Mouse (Mus musculus): ENCODE measurements around the gene Vasn.

DNA sequence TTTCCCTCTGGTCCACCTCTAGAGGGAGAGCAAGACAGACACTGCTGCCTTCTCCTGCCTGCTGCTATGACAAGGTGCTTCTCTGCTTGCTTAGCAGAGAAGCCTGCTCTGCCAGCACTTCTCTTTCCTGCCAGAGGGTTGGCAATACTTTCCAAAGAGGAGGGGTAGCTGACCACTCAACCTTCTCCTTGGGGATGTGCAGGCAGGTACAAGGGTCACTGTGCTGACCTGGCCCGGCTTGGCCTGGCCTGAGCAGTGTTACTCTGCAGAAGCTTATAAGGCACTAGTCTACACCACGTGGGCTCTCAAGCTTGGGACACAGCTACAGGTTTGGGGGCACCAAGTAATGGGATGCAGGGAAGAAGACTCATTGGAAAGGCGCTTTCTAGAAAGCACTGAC lies 25.1 kb upstream of the Vasn start:
- TF ChIP-seq CTCF (IDR thresholded peaks at IDR 0.05; ENCODE audit: borderline replicate concordance, extremely low read depth, insufficient read depth, insufficient read length): no peak
- TF ChIP-seq POLR2A (IDR thresholded peaks at IDR 0.05; ENCODE audit: borderline replicate concordance, extremely low read depth, insufficient read depth, insufficient read length, poor library complexity, severe bottlenecking): no peak
